Mouse (Mus musculus) ES-E14 (cell line): Measurements from ENCODE around the gene Tnrc6c.

ENCODE experiments used
- HCFC1 ChIP-seq: IDR thresholded peaks from 2 replicates; pipeline ENCODE4 v1.6.1; 2012; ENCODE audit warnings: low read length, inconsistent platforms, borderline replicate concordance; ENCODE audit not compliant: insufficient read depth
- ZC3H11A ChIP-seq: IDR thresholded peaks from 2 replicates; pipeline ENCODE4 v1.6.1; 2012; ENCODE audit warnings: low read depth, mild to moderate bottlenecking, inconsistent platforms, low read length, borderline replicate concordance

GRCm38 (mm10) chr11:117648005-117648404 lies 6.1 kb upstream of the Tnrc6c start:
- TF ChIP-seq HCFC1 (no peak), ZC3H11A (no peak)
